Mouse (Mus musculus) lung, postnatal 0 days (tissue): ENCODE measurements at regions not wholly inside any gene's neighbourhood (a gene's known extent, or its start where the extent isn't known, plus 50 kb on each side); places are given as distances from the start of the nearest gene placed in this dataset.
"Not testable (repeated sequence)": the region's sequence is repeated elsewhere in the genome, so short reads cannot be mapped to it uniquely, and the experiment has no call there.

ENCODE experiments used
- CTCF ChIP-seq: IDR thresholded peaks from 2 replicates; pipeline ENCODE4 v1.5.1; 2016; ENCODE audit warnings: antibody characterized with exemption, mild to moderate bottlenecking
- EP300 ChIP-seq: IDR thresholded peaks from 2 replicates; pipeline ENCODE4 v1.6.1; 2016; ENCODE audit warnings: antibody characterized with exemption, mild to moderate bottlenecking, control low read depth

GRCm38 (mm10) chr8:86231994-86232393 is 348.5 kb downstream of the Abcc12 start:
- TF ChIP-seq CTCF = peak; percentile 24
- not testable (repeated sequence) for TF ChIP-seq EP300
